In genomic region chr4:123036710-123037109, GRCm38 (mm10) we compare ENCODE assay signal across 18 mouse cellular contexts.
"Had no signal": no experiment of that assay in that cellular context is flagged by ENCODE, and none has a peak within 500 bp of the region (broad histone marks: within the 10 kb centered on the region; RNA-seq: fewer than 3 reads in every experiment).

No protein-coding gene starts in this region.

- H3K27ac ChIP-seq: kidney, postnatal 0 days; layer of hippocampus, adult 2 months; limb, embryonic 10.5 days; limb, embryonic 13.5 days; liver, embryonic 12.5 days; liver, embryonic 15.5 days; midbrain, embryonic 10.5 days; midbrain, embryonic 13.5 days had no signal

- H3K4me2 ChIP-seq: limb, embryonic 13.5 days; liver, embryonic 12.5 days; liver, embryonic 15.5 days; midbrain, embryonic 13.5 days had no signal

- H3K4me3 ChIP-seq: layer of hippocampus, adult 2 months; limb, embryonic 10.5 days; limb, embryonic 13.5 days; liver, embryonic 12.5 days; liver, embryonic 15.5 days; megakaryocyte, embryonic 14.5 days; midbrain, embryonic 10.5 days; midbrain, embryonic 13.5 days had no signal

- H3K27me3 ChIP-seq: limb, embryonic 13.5 days; liver, embryonic 12.5 days; liver, embryonic 15.5 days; megakaryocyte, embryonic 14.5 days; midbrain, embryonic 13.5 days had no signal

- H3K4me1 ChIP-seq: limb, embryonic 10.5 days; limb, embryonic 13.5 days; liver, embryonic 12.5 days; liver, embryonic 15.5 days had no signal

- ATAC-seq: liver, embryonic 12.5 days; midbrain, embryonic 13.5 days; midbrain, embryonic 16.5 days had no signal

- H3K9ac ChIP-seq: limb, embryonic 13.5 days; liver, embryonic 12.5 days; liver, embryonic 15.5 days; midbrain, embryonic 13.5 days had no signal

- H3K9me3 ChIP-seq: limb, embryonic 10.5 days; limb, embryonic 13.5 days; liver, embryonic 12.5 days; liver, embryonic 15.5 days; megakaryocyte, embryonic 14.5 days; midbrain, embryonic 10.5 days; midbrain, embryonic 13.5 days had no signal

- DNase-seq: kidney, adult 11 months; kidney, adult 9 months; kidney, postnatal 25 days; layer of hippocampus, adult 9-11 months; liver; lung, adult 2 months; thymus, adult 18-20 months; thymus, postnatal 36 days had no signal
